Mouse (Mus musculus): ENCODE results near the gene Camk2n1.

Camk2n1 gene

GRCm38 (mm10) chr4:138464667-138465353, 10.7 kb downstream of the Camk2n1 start:
- peak; percentile 38 for DNase-seq (ENCODE audit: low read depth, low spot score)

GRCm38 (mm10) chr4:138465446-138465845, 11.3 kb downstream of the Camk2n1 start:
- no peak for DNase-seq (ENCODE audit: low read depth, low spot score)

DNA sequence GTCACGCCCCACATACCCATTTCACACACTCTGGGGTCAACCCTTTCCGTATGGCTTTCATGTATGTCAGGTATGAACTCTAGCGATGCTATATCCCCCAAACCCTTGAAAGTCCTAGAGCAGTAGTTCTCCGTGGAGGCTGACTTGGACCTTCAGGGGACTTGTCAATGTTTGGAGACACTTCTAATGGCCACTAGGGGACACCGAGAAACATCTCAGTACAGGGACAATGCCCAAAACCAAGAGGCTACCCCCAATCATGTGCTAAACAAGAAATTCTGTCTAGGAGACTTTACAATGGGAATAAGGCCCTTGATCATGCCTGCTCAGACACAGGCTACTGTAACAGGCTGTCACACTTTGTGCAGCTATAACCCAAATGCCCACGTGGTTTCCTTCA, 12.6 kb downstream of the Camk2n1 start:
- DNase-seq (ENCODE audit: low read depth, low spot score): no peak

- no peak for DNase-seq (ENCODE audit: low read depth, low spot score)
Observed at GRCm38 (mm10) chr4:138467451-138467850, 13.3 kb downstream of the Camk2n1 start.

- DNase-seq (ENCODE audit: low read depth, low spot score): no peak
Observed at GRCm38 (mm10) chr4:138469080-138469479, 15.0 kb downstream of the Camk2n1 start.

DNA sequence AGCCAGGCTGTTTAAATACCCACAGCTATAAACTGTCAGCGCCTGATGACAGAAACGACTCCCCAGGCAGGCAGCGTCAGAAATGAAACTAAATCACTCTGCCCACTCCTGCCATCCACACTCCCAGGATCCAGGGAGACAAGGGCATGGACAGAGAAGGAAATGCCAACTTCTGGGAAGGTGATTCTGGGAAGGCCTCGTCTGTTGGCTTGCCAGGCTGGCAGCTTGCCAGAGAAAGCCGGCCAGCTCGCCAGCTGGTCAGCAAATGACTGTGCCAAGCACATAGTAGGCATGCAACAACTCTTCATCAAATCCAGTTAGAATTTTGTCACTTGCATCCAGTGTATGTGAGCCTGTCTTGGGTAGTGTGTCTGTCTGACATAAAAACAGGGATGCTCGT, 17.1 kb downstream of the Camk2n1 start:
- DNase-seq (ENCODE audit: low read depth, low spot score): no peak

DNA sequence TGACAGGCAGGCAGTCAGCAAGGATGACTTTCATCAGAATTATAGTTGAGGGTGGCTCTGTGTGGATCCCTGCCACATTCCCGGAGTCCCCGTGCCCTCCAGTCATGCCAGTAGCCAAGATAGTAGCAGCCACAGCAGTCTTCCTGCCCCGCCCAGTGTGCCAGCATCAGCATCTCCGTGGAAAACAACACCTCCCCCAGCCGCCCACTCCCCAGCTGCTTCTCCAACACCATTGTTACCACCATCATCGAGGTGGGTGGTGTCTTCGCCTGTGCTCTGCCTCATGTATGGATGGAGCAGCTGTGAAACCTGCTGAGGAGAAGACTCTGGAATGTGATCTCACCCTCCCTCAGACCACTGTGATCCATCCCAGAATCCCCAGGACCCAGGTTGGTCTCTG, 25.5 kb downstream of the Camk2n1 start:
- DNase-seq (ENCODE audit: low read depth, low spot score): no peak

GRCm38 (mm10) chr4:138480962-138481361, 26.8 kb downstream of the Camk2n1 start:
- no peak for DNase-seq (ENCODE audit: low read depth, low spot score)

DNA sequence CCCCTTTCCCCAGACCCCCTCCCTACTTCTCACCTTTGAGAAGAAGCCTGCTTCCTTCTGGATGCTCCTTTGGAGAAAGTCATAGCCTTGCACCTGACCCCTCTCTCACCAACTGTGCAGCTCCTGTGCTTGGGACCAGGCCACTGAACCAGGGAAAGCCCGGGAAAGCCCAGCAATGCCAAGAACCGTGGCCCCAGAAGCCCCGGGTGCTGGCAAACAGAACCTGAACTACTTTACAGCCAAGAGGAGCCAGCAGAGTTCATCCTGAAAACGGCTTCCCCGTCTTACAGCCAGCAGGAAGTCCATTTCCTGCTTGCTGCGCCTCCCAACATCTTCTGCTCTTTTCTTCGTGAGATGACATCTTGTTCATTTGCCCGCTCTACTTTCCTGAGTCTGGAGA, 28.6 kb downstream of the Camk2n1 start:
- DNase-seq (ENCODE audit: low read depth, low spot score): no peak

DNA sequence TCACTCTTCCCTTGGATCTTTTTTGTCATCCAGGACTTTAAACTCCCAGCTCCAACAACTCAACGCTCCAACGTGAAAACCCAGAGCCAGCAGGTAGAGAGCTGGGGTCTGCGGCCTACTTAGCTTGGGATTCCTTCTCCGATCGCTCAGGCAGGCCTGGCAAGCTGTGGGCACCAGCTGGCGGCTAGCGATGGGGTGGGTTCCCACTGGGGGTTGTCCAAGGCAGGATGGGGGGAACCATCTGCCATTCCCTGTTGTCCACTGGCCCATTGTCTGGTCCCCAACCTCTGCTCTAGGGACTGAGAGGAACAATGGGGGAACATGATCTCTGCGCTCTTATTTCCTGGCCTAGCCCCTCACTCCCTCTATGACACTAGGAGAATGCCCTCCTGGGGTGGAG, 34.1 kb downstream of the Camk2n1 start:
- no peak for DNase-seq (ENCODE audit: low read depth, low spot score)

DNA sequence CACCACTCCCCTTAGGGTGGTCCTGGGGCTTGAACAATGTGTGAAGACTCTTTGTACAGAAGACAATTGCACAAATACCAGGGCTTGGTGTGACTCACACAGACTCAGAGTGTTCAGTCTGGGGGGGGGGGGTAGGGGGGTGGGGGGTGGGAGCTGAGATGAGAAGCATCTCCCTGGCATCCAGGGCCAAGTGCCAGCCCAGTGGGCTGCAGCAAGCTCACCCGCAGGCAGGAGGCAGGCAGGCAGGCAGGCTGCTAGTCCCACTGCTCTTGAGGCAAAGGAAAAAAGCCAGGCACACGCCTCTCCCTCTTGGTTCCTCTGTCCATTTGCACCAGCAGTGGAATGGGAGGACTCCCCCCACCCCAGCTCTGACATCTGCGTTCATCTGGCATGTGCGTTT, 37.0 kb downstream of the Camk2n1 start:
- DNase-seq (ENCODE audit: low read depth, low spot score): no peak

GRCm38 (mm10) chr4:138493161-138494001, 39.3 kb downstream of the Camk2n1 start:
- no peak for DNase-seq (ENCODE audit: low read depth, low spot score)

DNA sequence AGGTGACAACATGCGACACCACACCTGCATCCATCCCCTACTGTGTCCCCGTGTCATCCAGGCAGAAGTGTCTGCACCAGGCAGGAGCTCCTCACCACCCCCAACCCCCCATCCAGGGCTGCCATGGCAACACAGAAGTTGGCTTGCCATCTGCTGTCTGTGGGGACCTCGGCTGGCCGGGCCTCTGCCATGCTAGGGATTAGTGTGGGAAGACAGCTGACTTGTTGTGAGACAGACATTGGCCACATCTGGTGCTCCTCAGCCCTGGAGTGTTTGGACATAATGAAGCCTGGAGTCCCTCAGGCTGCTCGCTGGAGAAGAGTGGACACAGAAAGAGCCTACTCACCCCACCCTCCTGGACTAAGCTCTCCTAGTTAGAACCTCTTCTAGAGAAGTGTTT, 40.8 kb downstream of the Camk2n1 start:
- DNase-seq (ENCODE audit: low read depth, low spot score): no peak

GRCm38 (mm10) chr4:138495775-138496174, 41.7 kb downstream of the Camk2n1 start:
- DNase-seq (ENCODE audit: low read depth, low spot score): no peak

GRCm38 (mm10) chr4:138496746-138497520, 42.8 kb downstream of the Camk2n1 start:
- DNase-seq (ENCODE audit: low read depth, low spot score): no peak

DNA sequence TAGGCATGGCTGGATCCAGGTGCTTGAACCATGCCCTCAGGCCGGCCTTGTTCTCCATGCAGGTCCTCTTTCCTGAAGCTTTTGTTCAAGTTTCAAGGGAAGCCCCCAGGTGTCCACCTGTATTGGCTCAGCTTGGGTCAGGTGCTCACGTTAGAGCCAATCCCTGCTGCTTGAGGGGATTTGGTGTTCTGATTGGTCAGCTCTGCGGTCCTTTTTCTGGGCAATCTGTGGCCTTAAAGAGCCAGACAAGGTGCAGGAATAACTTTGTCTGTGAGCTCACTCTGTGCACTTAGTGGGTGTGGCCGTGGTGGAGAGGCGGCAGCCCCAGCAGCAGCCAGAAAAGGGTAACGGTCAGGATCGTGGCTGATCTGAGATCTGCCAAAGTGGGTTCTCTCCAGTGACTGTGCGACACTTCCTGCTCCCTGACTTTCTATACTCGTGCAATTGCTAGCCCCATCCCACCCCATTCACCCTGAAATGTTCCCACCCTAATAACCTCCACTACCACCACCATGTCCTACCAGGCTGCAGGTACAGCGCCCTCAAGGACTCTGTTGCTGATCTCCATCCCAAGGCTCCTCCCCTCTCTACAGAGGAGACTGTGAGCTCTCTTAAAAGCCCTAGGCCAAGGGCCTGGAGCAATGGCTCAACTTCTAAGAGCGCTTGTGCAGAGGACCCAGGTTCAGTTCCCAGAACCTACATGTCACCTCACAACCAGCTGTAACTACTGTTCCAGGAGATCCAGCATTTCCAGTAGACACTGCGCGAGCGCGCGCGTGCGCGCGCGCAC, 45.9 kb downstream of the Camk2n1 start:
- DNase-seq (ENCODE audit: low read depth, low spot score): no peak

- DNase-seq (ENCODE audit: low read depth, low spot score): no peak
Observed at GRCm38 (mm10) chr4:138501048-138501447, 46.9 kb downstream of the Camk2n1 start.

DNA sequence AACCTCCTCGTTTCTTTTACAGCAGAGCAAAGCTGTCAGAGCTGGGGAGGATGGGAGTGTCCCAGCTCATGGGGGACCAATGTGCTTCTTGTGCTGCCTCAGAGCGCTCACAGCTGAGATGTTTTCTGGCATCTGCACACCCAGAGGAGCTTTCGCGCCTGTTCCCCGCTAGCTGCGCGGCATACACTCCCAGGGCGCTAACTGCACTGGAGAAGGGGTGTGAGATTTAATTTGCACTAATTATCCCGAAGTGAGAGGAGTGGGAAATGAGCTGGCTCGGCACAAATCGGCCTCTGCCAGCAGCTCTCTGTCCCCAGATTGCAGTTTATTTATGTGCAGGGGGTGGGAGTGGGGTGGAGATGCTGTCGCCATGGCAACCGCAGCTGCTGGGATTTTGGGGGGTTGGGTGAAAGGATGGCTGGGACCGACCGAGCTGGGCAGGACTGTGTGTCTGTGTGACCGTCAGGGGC, 50.6 kb downstream of the Camk2n1 start:
- DNase-seq (ENCODE audit: low read depth, low spot score): no peak

DNA sequence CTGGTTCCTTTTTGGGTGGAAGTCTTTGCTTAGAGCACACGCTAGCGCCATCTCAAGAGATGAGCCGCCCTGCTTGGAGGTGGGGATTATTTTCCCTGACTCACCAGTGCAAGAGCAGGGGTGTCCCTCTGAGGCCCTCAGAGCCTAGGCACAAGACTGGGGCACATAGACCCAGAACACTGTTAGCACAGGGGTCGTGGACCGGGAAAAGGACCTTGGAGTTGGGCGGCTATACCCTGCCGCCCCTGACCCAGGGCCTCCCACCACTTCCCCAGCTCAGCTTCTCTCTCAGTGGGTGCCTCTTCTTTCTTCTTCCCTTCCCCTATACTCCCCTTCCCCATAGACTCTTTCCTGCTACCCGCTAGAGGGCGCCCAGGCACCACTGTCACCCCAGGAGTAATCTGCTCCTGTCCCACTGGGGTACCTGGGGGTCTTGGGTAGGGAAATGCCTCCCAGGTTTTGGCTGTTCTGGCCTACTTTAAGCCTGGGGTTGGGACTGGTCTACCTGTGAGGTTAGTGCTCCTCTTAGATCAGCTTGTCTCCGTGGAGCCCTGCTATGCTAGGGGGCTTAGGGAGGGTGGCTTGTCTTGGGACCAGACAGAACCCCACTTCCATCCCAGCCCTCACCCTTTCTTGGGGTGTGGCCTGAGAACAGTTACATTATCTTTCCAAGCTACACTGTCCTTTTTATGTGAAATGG, 51.2 kb downstream of the Camk2n1 start:
- DNase-seq (ENCODE audit: low read depth, low spot score): peak; percentile 22

DNA sequence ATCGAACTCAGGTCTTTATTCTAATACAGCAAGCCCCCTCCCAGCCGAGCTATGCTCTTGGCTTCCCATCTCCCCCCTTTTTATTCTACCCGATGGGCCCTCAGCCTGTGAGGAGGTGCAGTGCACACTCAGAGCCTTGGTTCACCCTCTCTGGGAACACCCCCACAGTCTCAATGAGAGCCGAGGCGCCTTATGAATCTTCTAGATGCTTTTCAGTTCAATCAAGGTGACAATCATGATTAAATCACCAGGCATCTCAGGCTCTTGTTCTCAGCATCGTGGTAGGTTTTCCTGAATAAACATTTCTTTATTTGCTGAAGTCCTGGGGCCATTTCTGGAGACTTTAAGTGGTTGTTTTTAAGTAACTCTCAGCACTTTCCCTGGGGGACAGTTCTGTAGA, 53.8 kb downstream of the Camk2n1 start:
- no peak for DNase-seq (ENCODE audit: low read depth, low spot score)

All from CD4-positive, CD25-positive, alpha-beta regulatory T cell, adult 2 months (primary cell).